Mouse (Mus musculus) heart, embryonic 12.5 days (tissue): ENCODE data around the gene Afdn. TPM values are rescaled to one million over a fixed set of nuclear protein-coding genes. Genes with fewer than 3 reads are reported as not detected.
"Not testable (repeated sequence)": the region's sequence is repeated elsewhere in the genome, so short reads cannot be mapped to it uniquely, and the experiment has no call there.

Experiments
- ATAC-seq: fragments of 200-750 bp; cut with Nextera tagmentation; 2 replicates; pipeline ENCODE4 v1.8.0; 2017; ENCODE audit warnings: moderate TSS enrichment, moderate library complexity; ENCODE audit not compliant: insufficient number of reproducible peaks, low FRiP score
- H3K27ac ChIP-seq: fragments of 300-500 bp; sonication (generic); 2 replicates; pipeline ENCODE4 v1.5.1; 2016; ENCODE audit warnings: mild to moderate bottlenecking, moderate library complexity; ENCODE audit not compliant: poor library complexity, severe bottlenecking
- H3K27me3 ChIP-seq: fragments of 300-500 bp; sonication (generic); replicated peaks from 2 replicates; pipeline ENCODE4 v1.6.1; 2016; ENCODE audit warnings: mild to moderate bottlenecking, moderate library complexity
- H3K36me3 ChIP-seq: fragments of 300-500 bp; sonication (generic); 2 replicates; pipeline ENCODE4 v1.6.1; 2016; ENCODE audit warnings: mild to moderate bottlenecking, moderate library complexity
- H3K4me1 ChIP-seq: fragments of 300-500 bp; sonication (generic); replicated peaks from 2 replicates; pipeline ENCODE4 v1.6.1; 2016; ENCODE audit warnings: mild to moderate bottlenecking
- H3K4me2 ChIP-seq: fragments of 300-500 bp; sonication (generic); 2 replicates; pipeline ENCODE4 v1.6.1; 2016; ENCODE audit warnings: mild to moderate bottlenecking, moderate library complexity
- H3K4me3 ChIP-seq: fragments of 300-500 bp; sonication (generic); 2 replicates; pipeline ENCODE4 v1.5.1; 2016; ENCODE audit warnings: mild to moderate bottlenecking
- H3K9ac ChIP-seq: fragments of 300-500 bp; sonication (generic); 2 replicates; pipeline ENCODE4 v1.6.1; 2016; ENCODE audit warnings: mild to moderate bottlenecking, moderate library complexity
- H3K9me3 ChIP-seq: fragments of 300-500 bp; sonication (generic); replicated peaks from 2 replicates; pipeline ENCODE4 v1.6.1; 2016; ENCODE audit warnings: mild to moderate bottlenecking, moderate library complexity
- WGBS: fragments of 180-500 bp; shearing (Covaris S2); methylation state at CpG from one replicate; pipeline ENCODE4 v1.1.7; 2016; 5-methylcytosine and 5-hydroxymethylcytosine counted together
- polyA plus RNA-seq: library from polyadenylated mRNA; unstranded; fragments of >200 nt; fragmentation: Nextera tagmentation; extraction: Ambion mirVana; gene quantifications from 2 replicates; pipeline ENCODE4 v1.2.1, GENCODE M21; 2016

The Afdn gene
- polyA plus RNA-seq, 1 experiment from 2014 or later: 106 TPM

- H3K4me2 ChIP-seq, H3K27me3 ChIP-seq, H3K9me3 ChIP-seq, H3K27ac ChIP-seq, ATAC-seq, H3K9ac ChIP-seq, H3K4me3 ChIP-seq, H3K36me3 ChIP-seq, H3K4me1 ChIP-seq: not testable (repeated sequence)
- 90% methylated on average over 1 of the region's 1 CpGs for WGBS
These were observed 191.2 kb downstream of the Afdn start for GRCm38 (mm10) chr17:13951570-13951969.

Other genes starting within 250 kb of the Afdn start
- gene Tcte2, start 1.3 kb downstream of the Afdn start, polyA plus RNA-seq: 3.6 and 4.9 TPM in 2 replicates
- not detected in 2 replicates for gene Gm7168, start 187.8 kb downstream of the Afdn start, polyA plus RNA-seq
- not detected in 2 replicates for gene Gm7356, start 243.2 kb downstream of the Afdn start, polyA plus RNA-seq